Mouse (Mus musculus): ENCODE results near the gene Prpsap1. TPM values are rescaled to one million over a fixed set of nuclear protein-coding genes. Genes with fewer than 3 reads are reported as not detected.

Gene Prpsap1
- polyA plus RNA-seq, 1 experiment from 2014 or later: 174 TPM

GRCm38 (mm10) chr11:116506151-116506875 is 12.3 kb upstream of the Prpsap1 start:
- Histone ChIP-seq H3K4me2 (ENCODE audit: low read length) (no peak overlapping the region), H3K4me1 (ENCODE audit: control insufficient read depth, insufficient read depth, low read length) (no peaks in the 10 kb centered on the region), H3K27ac (replicated peaks; ENCODE audit: low read depth, low read length) (no peak overlapping the region), H3K4me3 (replicated peaks; ENCODE audit: low read depth, low read length) (no peak overlapping the region), H3K9ac (replicated peaks; ENCODE audit: low read length) (no peak overlapping the region), H3K27me3 (ENCODE audit: control insufficient read depth, insufficient read depth, low read length) (no peaks in the 10 kb centered on the region), H3K9me3 (ENCODE audit: control insufficient read depth, low read length) (no peaks in the 10 kb centered on the region), H3K36me3 (ENCODE audit: control insufficient read depth, insufficient read depth, low read length) (no peaks in the 10 kb centered on the region)
- ATAC-seq (ENCODE audit: low FRiP score, low TSS enrichment) (no peak), DNase-seq (no peak)
- 88% methylated on average over 17 of the region's 17 CpGs for WGBS

- no peaks in the 10 kb centered on the region for H3K36me3 ChIP-seq (ENCODE audit: control insufficient read depth, insufficient read depth, low read length)
- no peak for ATAC-seq (ENCODE audit: low FRiP score, low TSS enrichment)
- no peak for DNase-seq
- H3K9ac ChIP-seq (replicated peaks; ENCODE audit: low read length): no peak overlapping the region
- H3K4me3 ChIP-seq (replicated peaks; ENCODE audit: low read depth, low read length): no peak overlapping the region
- H3K9me3 ChIP-seq (ENCODE audit: control insufficient read depth, low read length): no peaks in the 10 kb centered on the region
- WGBS: 77% methylated on average over 5 of the region's 5 CpGs
- no peaks in the 10 kb centered on the region for H3K4me1 ChIP-seq (ENCODE audit: control insufficient read depth, insufficient read depth, low read length)
- no peak overlapping the region for H3K4me2 ChIP-seq (ENCODE audit: low read length)
- no peak overlapping the region for H3K27ac ChIP-seq (replicated peaks; ENCODE audit: low read depth, low read length)
- H3K27me3 ChIP-seq (ENCODE audit: control insufficient read depth, insufficient read depth, low read length): no peaks in the 10 kb centered on the region
Observed at GRCm38 (mm10) chr11:116505573-116505972, 11.6 kb upstream of the Prpsap1 start.

- no peaks in the 10 kb centered on the region for H3K9me3 ChIP-seq (ENCODE audit: control insufficient read depth, low read length)
- ATAC-seq (ENCODE audit: low FRiP score, low TSS enrichment) (no peak), DNase-seq (no peak)
- H3K9ac ChIP-seq (replicated peaks; ENCODE audit: low read length): no peak overlapping the region
- H3K4me3 ChIP-seq (replicated peaks; ENCODE audit: low read depth, low read length): no peak overlapping the region
- no peaks in the 10 kb centered on the region for H3K4me1 ChIP-seq (ENCODE audit: control insufficient read depth, insufficient read depth, low read length)
- 91% methylated on average over 17 of the region's 17 CpGs for WGBS
- H3K27ac ChIP-seq (replicated peaks; ENCODE audit: low read depth, low read length): no peak overlapping the region
- H3K4me2 ChIP-seq (ENCODE audit: low read length): no peak overlapping the region
- H3K27me3 ChIP-seq (ENCODE audit: control insufficient read depth, insufficient read depth, low read length): no peaks in the 10 kb centered on the region
- no peaks in the 10 kb centered on the region for H3K36me3 ChIP-seq (ENCODE audit: control insufficient read depth, insufficient read depth, low read length)
Observed at GRCm38 (mm10) chr11:116504516-116504915, 10.5 kb upstream of the Prpsap1 start.

- Histone ChIP-seq H3K4me3 (replicated peaks; ENCODE audit: low read depth, low read length) (no peak overlapping the region), H3K36me3 (ENCODE audit: control insufficient read depth, insufficient read depth, low read length) (no peaks in the 10 kb centered on the region), H3K9ac (replicated peaks; ENCODE audit: low read length) (no peak overlapping the region), H3K27ac (replicated peaks; ENCODE audit: low read depth, low read length) (no peak overlapping the region; the same call in 1 of the 2 replicates), H3K9me3 (ENCODE audit: control insufficient read depth, low read length) (no peaks in the 10 kb centered on the region), H3K27me3 (ENCODE audit: control insufficient read depth, insufficient read depth, low read length) (no peaks in the 10 kb centered on the region), H3K4me1 (ENCODE audit: control insufficient read depth, insufficient read depth, low read length) (no peaks in the 10 kb centered on the region), H3K4me2 (ENCODE audit: low read length) (no peak overlapping the region)
- 33% methylated on average over 7 of the region's 7 CpGs for WGBS
- ATAC-seq (ENCODE audit: low FRiP score, low TSS enrichment): peak; percentile 20; the same call in 1 of the 2 replicates
- DNase-seq: peak; percentile 85
Observed at GRCm38 (mm10) chr11:116501005-116501746, 7.2 kb upstream of the Prpsap1 start.

- ATAC-seq (ENCODE audit: low FRiP score, low TSS enrichment): no peak
- Histone ChIP-seq H3K27ac (replicated peaks; ENCODE audit: low read depth, low read length) (no peak overlapping the region), H3K4me3 (replicated peaks; ENCODE audit: low read depth, low read length) (no peak overlapping the region), H3K9ac (replicated peaks; ENCODE audit: low read length) (no peak overlapping the region), H3K27me3 (ENCODE audit: control insufficient read depth, insufficient read depth, low read length) (no peaks in the 10 kb centered on the region), H3K9me3 (ENCODE audit: control insufficient read depth, low read length) (no peaks in the 10 kb centered on the region), H3K4me2 (ENCODE audit: low read length) (peak overlapping the region; percentile 46), H3K36me3 (ENCODE audit: control insufficient read depth, insufficient read depth, low read length) (no peaks in the 10 kb centered on the region), H3K4me1 (ENCODE audit: control insufficient read depth, insufficient read depth, low read length) (0 out of 2 replicates have a peak, but pooled peaks cover 8% of the 10 kb centered on the region)
- 42% methylated on average over 6 of the region's 6 CpGs for WGBS
- no peak for DNase-seq
Observed at GRCm38 (mm10) chr11:116499018-116499417, 5.0 kb upstream of the Prpsap1 start.

GRCm38 (mm10) chr11:116498596-116498995 is 4.6 kb upstream of the Prpsap1 start:
- Histone ChIP-seq H3K4me1 (ENCODE audit: control insufficient read depth, insufficient read depth, low read length) (0 out of 2 replicates have a peak, but pooled peaks cover 8% of the 10 kb centered on the region), H3K4me2 (ENCODE audit: low read length) (peak overlapping the region; percentile 46), H3K27me3 (ENCODE audit: control insufficient read depth, insufficient read depth, low read length) (no peaks in the 10 kb centered on the region), H3K27ac (replicated peaks; ENCODE audit: low read depth, low read length) (no peak overlapping the region), H3K36me3 (ENCODE audit: control insufficient read depth, insufficient read depth, low read length) (no peaks in the 10 kb centered on the region), H3K4me3 (replicated peaks; ENCODE audit: low read depth, low read length) (peak overlapping the region; percentile 12; the same call in 1 of the 2 replicates), H3K9me3 (ENCODE audit: control insufficient read depth, low read length) (no peaks in the 10 kb centered on the region), H3K9ac (replicated peaks; ENCODE audit: low read length) (no peak overlapping the region)
- DNase-seq (no peak), ATAC-seq (ENCODE audit: low FRiP score, low TSS enrichment) (no peak)
- WGBS: 30% methylated on average over 33 of the region's 34 CpGs

- Histone ChIP-seq H3K4me2 (ENCODE audit: low read length) (no peak overlapping the region), H3K36me3 (ENCODE audit: control insufficient read depth, insufficient read depth, low read length) (no peaks in the 10 kb centered on the region), H3K9ac (replicated peaks; ENCODE audit: low read length) (no peak overlapping the region), H3K4me1 (ENCODE audit: control insufficient read depth, insufficient read depth, low read length) (0 out of 2 replicates have a peak, but pooled peaks cover 8% of the 10 kb centered on the region), H3K27ac (replicated peaks; ENCODE audit: low read depth, low read length) (no peak overlapping the region), H3K27me3 (ENCODE audit: control insufficient read depth, insufficient read depth, low read length) (no peaks in the 10 kb centered on the region), H3K9me3 (ENCODE audit: control insufficient read depth, low read length) (no peaks in the 10 kb centered on the region), H3K4me3 (replicated peaks; ENCODE audit: low read depth, low read length) (no peak overlapping the region)
- ATAC-seq (ENCODE audit: low FRiP score, low TSS enrichment): no peak
- no peak for DNase-seq
- 90% methylated on average over 4 of the region's 4 CpGs for WGBS
Observed at GRCm38 (mm10) chr11:116497313-116497712, 3.3 kb upstream of the Prpsap1 start.

- 47% methylated on average over 13 of the region's 13 CpGs for WGBS
- DNase-seq (peak; percentile 55), ATAC-seq (ENCODE audit: low FRiP score, low TSS enrichment) (no peak)
Observed at GRCm38 (mm10) chr11:116494474-116495174, 622 bp upstream of the Prpsap1 start.

More at GRCm38 (mm10) chr11:116494474-116495174, 622 bp upstream of the Prpsap1 start:
- no peaks in the 10 kb centered on the region for H3K36me3 ChIP-seq (ENCODE audit: control insufficient read depth, insufficient read depth, low read length)
- peak overlapping the region; percentile 45; the same call in 1 of the 2 replicates for H3K27ac ChIP-seq (replicated peaks; ENCODE audit: low read depth, low read length)
- H3K9ac ChIP-seq (replicated peaks; ENCODE audit: low read length): no peak overlapping the region
- no peak overlapping the region for H3K4me3 ChIP-seq (replicated peaks; ENCODE audit: low read depth, low read length)
- H3K4me1 ChIP-seq (ENCODE audit: control insufficient read depth, insufficient read depth, low read length): 0 out of 2 replicates have a peak, but pooled peaks cover 11% of the 10 kb centered on the region
- H3K9me3 ChIP-seq (ENCODE audit: control insufficient read depth, low read length): no peaks in the 10 kb centered on the region
- H3K27me3 ChIP-seq (ENCODE audit: control insufficient read depth, insufficient read depth, low read length): no peaks in the 10 kb centered on the region
- H3K4me2 ChIP-seq (ENCODE audit: low read length): no peak overlapping the region
